Mouse (Mus musculus) E14TG2a.4 (cell line): ENCODE results near the gene Fam214a.

Experiments
- CTCF ChIP-seq: conservative IDR thresholded peaks from 2 replicates; pipeline ENCODE4 v1.5.1; 2014; ENCODE audit warnings: low read length
- NANOG ChIP-seq: IDR thresholded peaks from 2 replicates; pipeline ENCODE4 v1.6.1; 2014; ENCODE audit warnings: borderline replicate concordance, low read length, mixed read lengths
- POU5F1 ChIP-seq: IDR thresholded peaks from 2 replicates; pipeline ENCODE4 v1.6.1; 2014; ENCODE audit warnings: low read length, borderline replicate concordance

GRCm38 (mm10) chr9:75001611-75002204 is 49.0 kb downstream of the Fam214a start:
- TF ChIP-seq CTCF (no peak), POU5F1 (no peak), NANOG (no peak)
